Mouse (Mus musculus) heart, postnatal 10 days (tissue): Measurements from ENCODE around the gene Mpp2. TPM values are rescaled to one million over a fixed set of nuclear protein-coding genes. Genes with fewer than 3 reads are reported as not detected.

Source experiments
- DNase-seq, 2 experiments: peaks; one replicate each; pipeline ENCODE4 v3.0.0; 2021
- intact Hi-C: fragments of 180-260 bp; cut with DNase I; formaldehyde crosslinking; loops from one replicate; pipeline ENCODE4 v1.15.1; 2025
- total RNA-seq, 2 experiments: library from RNA; stranded (reverse); gene quantifications; 2 replicates each; pipeline ENCODE4 v1.2.3; 2021

Mpp2 gene
- total RNA-seq, 2 experiments from 2014 or later: 4.0 to 4.1 TPM

- peak in 1 of 2 experiments; percentile 40 for DNase-seq
Observed at GRCm38 (mm10) chr11:102039487-102040137, 48.7 kb downstream of the Mpp2 start.

GRCm38 (mm10) chr11:102037789-102038188, 50.5 kb downstream of the Mpp2 start:
- intact Hi-C loops: no loop called here
- DNase-seq: no peak

More at GRCm38 (mm10) chr11:102039487-102040137, 48.7 kb downstream of the Mpp2 start:
- intact Hi-C loops: loop anchor here (1.0 to 5.0 kb wide), 2 partner anchors 53 to 122 kb away; no protein-coding TSS in a partner anchor

- no peak for DNase-seq
- intact Hi-C loops: no loop called here
Observed at GRCm38 (mm10) chr11:102036336-102036735, 52.0 kb downstream of the Mpp2 start.

GRCm38 (mm10) chr11:102035456-102035960, 52.8 kb downstream of the Mpp2 start:
- no peak for DNase-seq
- intact Hi-C loops: no loop called here

- intact Hi-C loops: no loop called here
- DNase-seq: no peak
Observed at GRCm38 (mm10) chr11:102034887-102035286, 53.4 kb downstream of the Mpp2 start.

GRCm38 (mm10) chr11:102033055-102033591, 55.2 kb downstream of the Mpp2 start:
- no peak for DNase-seq
- intact Hi-C loops: no loop called here

- DNase-seq: no peak
Observed at GRCm38 (mm10) chr11:102031149-102031548, 57.2 kb downstream of the Mpp2 start.

GRCm38 (mm10) chr11:102029966-102030365, 58.3 kb downstream of the Mpp2 start:
- no peak for DNase-seq
- intact Hi-C loops: no loop called here

More at GRCm38 (mm10) chr11:102031149-102031548, 57.2 kb downstream of the Mpp2 start:
- intact Hi-C loops: no loop called here

GRCm38 (mm10) chr11:102029304-102029703, 59.0 kb downstream of the Mpp2 start:
- intact Hi-C loops: no loop called here
- no peak for DNase-seq

- no peak for DNase-seq
- intact Hi-C loops: no loop called here
Observed at GRCm38 (mm10) chr11:102028087-102028816, 60.1 kb downstream of the Mpp2 start, which contains the start of gene Mpp3. TSS of gene Mpp3 (minus strand) at chr11:102028461.

- no peak for DNase-seq
- intact Hi-C loops: no loop called here
Observed at GRCm38 (mm10) chr11:102027361-102028017, 60.8 kb downstream of the Mpp2 start.

GRCm38 (mm10) chr11:102026694-102027360, 61.5 kb downstream of the Mpp2 start:
- peak; percentile 69 to 71 for DNase-seq
- intact Hi-C loops: no loop called here

- intact Hi-C loops: no loop called here
Observed at GRCm38 (mm10) chr11:102025991-102026660, 62.2 kb downstream of the Mpp2 start.

GRCm38 (mm10) chr11:102025354-102025753, 63.0 kb downstream of the Mpp2 start:
- intact Hi-C loops: no loop called here

More at GRCm38 (mm10) chr11:102025991-102026660, 62.2 kb downstream of the Mpp2 start:
- DNase-seq: no peak

GRCm38 (mm10) chr11:102024875-102025274, 63.4 kb downstream of the Mpp2 start:
- intact Hi-C loops: no loop called here
- no peak for DNase-seq

More at GRCm38 (mm10) chr11:102025354-102025753, 63.0 kb downstream of the Mpp2 start:
- no peak for DNase-seq

GRCm38 (mm10) chr11:102024084-102024758, 64.1 kb downstream of the Mpp2 start:
- DNase-seq: no peak
- intact Hi-C loops: no loop called here

GRCm38 (mm10) chr11:102023406-102023805, 64.9 kb downstream of the Mpp2 start:
- no peak for DNase-seq

GRCm38 (mm10) chr11:102021196-102021595, 67.1 kb downstream of the Mpp2 start:
- intact Hi-C loops: no loop called here
- DNase-seq: no peak

More at GRCm38 (mm10) chr11:102023406-102023805, 64.9 kb downstream of the Mpp2 start:
- intact Hi-C loops: no loop called here

GRCm38 (mm10) chr11:102019736-102020135, 68.6 kb downstream of the Mpp2 start:
- no peak for DNase-seq
- intact Hi-C loops: no loop called here
